Mouse (Mus musculus) heart, embryonic 15.5 days (tissue): ENCODE data around the gene Ptafr. TPM values are rescaled to one million over a fixed set of nuclear protein-coding genes. Genes with fewer than 3 reads are reported as not detected.
"Not testable (repeated sequence)": the region's sequence is repeated elsewhere in the genome, so short reads cannot be mapped to it uniquely, and the experiment has no call there.

Source experiments
- ATAC-seq: fragments of 200-750 bp; cut with Nextera tagmentation; replicated peaks from 2 replicates; pipeline ENCODE4 v1.8.0; 2017; ENCODE audit warnings: low read depth, moderate TSS enrichment; ENCODE audit not compliant: insufficient number of reproducible peaks, insufficient read depth, low FRiP score
- H3K27ac ChIP-seq: fragments of 300-500 bp; sonication (generic); 2 replicates; pipeline ENCODE4 v1.5.1; 2015; ENCODE audit warnings: mild to moderate bottlenecking, inconsistent platforms
- H3K27me3 ChIP-seq: fragments of 300-500 bp; sonication (generic); 2 replicates; pipeline ENCODE4 v1.6.1; 2015; ENCODE audit warnings: inconsistent platforms
- H3K36me3 ChIP-seq: fragments of 300-500 bp; sonication (generic); 2 replicates; pipeline ENCODE4 v1.6.1; 2015; ENCODE audit warnings: mild to moderate bottlenecking, inconsistent platforms
- H3K4me1 ChIP-seq: fragments of 300-500 bp; sonication (generic); replicated peaks from 2 replicates; pipeline ENCODE4 v1.6.1; 2015; ENCODE audit warnings: inconsistent platforms
- H3K4me2 ChIP-seq: fragments of 300-500 bp; sonication (generic); 2 replicates; pipeline ENCODE4 v1.6.1; 2015; ENCODE audit warnings: inconsistent platforms, mild to moderate bottlenecking, moderate library complexity
- H3K4me3 ChIP-seq: fragments of 300-500 bp; sonication (generic); 2 replicates; pipeline ENCODE4 v1.5.1; 2015; ENCODE audit warnings: mild to moderate bottlenecking, inconsistent platforms
- H3K9ac ChIP-seq: fragments of 300-500 bp; sonication (generic); 2 replicates; pipeline ENCODE4 v1.6.1; 2015; ENCODE audit warnings: mild to moderate bottlenecking, inconsistent platforms
- H3K9me3 ChIP-seq: fragments of 300-500 bp; sonication (generic); replicated peaks from 2 replicates; pipeline ENCODE4 v1.6.1; 2016; ENCODE audit warnings: inconsistent platforms
- WGBS: fragments of 180-500 bp; shearing (Covaris S2); methylation state at CpG from one replicate; pipeline ENCODE4 v1.1.7; 2015; ENCODE audit warnings: mixed read lengths; 5-methylcytosine and 5-hydroxymethylcytosine counted together
- polyA plus RNA-seq: library from polyadenylated mRNA; unstranded; fragments of >200 nt; fragmentation: Nextera tagmentation; extraction: Ambion mirVana; gene quantifications from 2 replicates; pipeline ENCODE4 v1.2.1, GENCODE M21; 2015

The Ptafr gene
- polyA plus RNA-seq, 1 experiment from 2014 or later: 0.77 TPM

DNA sequence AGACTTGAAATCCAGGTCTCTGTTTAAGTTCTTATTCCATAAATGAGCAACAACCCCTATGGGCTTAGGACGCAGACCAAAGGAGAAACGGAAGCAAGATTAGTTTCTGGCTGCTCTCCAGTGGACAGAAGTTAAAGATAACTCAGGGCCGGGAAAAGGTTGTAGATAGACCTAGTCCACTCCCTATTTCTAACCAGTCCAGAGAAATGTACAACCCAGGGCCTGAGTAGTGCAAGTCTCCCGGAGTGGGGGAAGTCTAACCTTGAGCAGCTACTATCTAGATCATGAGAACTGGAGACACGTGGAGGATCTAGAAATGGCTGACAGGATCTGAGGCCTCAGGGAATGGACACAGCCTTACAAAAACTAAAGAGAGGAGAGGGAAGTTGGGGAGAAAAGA lies 31.4 kb upstream of the Ptafr start:
- H3K4me3 ChIP-seq: peak overlapping the region; percentile 76
- H3K9ac ChIP-seq: peak overlapping the region; percentile 83
- peak overlapping the region; percentile 69 for H3K4me2 ChIP-seq
- peaks cover 19% of the 10 kb centered on the region for H3K36me3 ChIP-seq
- H3K9me3 ChIP-seq: no peaks in the 10 kb centered on the region
- peak; percentile 44 for ATAC-seq
- under 1% methylated on average over 5 of the region's 5 CpGs for WGBS
- H3K4me1 ChIP-seq: peaks cover 36% of the 10 kb centered on the region
- H3K27me3 ChIP-seq: no peaks in the 10 kb centered on the region
- H3K27ac ChIP-seq: peak overlapping the region; percentile 94

- Histone ChIP-seq H3K9ac (peak within 1 kb of the TSS; percentile 83), H3K36me3 (peaks cover 20% of the 10 kb centered on the region), H3K9me3 (no peaks in the 10 kb centered on the region), H3K27ac (peak within 1 kb of the TSS; percentile 94), H3K4me3 (peak within 1 kb of the TSS; percentile 76), H3K4me1 (peaks cover 36% of the 10 kb centered on the region), H3K27me3 (no peaks in the 10 kb centered on the region), H3K4me2 (peak within 1 kb of the TSS; percentile 69)
- peak; percentile 78 for ATAC-seq
- WGBS: under 1% methylated on average over 63 of the region's 63 CpGs
Measured at GRCm38 (mm10) chr4:132532981-132533916, 30.6 kb upstream of the Ptafr start, which contains the start of gene Atpif1. TSS of gene Atpif1 (minus strand) at chr4:132533659.

DNA sequence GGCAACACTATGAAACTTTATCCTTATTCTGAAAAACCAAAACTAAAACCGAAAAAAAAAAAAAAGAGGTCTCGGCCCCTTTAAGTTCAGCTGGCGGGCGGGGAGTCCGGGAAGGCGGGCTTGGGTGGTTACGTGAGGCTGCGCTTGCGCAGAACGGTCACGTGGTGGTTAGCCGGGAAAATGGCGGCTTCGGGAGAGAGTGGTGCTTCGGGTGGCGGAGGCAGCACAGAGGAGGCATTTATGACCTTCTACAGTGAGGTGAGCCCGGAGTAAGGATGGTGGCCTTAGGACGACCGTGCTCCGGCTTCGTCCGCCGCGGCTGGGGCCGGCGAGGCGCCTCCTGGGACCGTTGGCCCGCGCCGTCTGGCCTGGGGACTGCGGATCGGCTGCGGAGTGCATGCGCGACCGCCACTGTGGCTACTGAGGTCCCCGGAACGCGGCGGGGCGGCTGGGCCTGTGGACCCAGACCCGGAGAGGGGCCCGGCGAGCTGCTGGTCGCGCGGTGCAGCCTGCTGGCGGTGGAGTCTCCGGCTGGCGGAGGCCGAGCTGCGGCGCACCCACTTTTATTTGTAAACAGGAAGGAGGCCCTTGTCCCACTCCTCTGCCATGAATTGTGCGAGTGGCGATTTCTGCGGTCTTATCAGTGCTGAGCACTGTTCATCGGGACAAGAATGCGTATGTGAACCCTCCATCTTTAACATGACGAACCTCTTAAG lies 28.3 kb upstream of the Ptafr start, which contains the start of gene Dnajc8:
Dnajc8 (plus strand) TSS at position 145 of the 716 bp plus-strand sequence.
- peak; percentile 78 for ATAC-seq
- Histone ChIP-seq H3K27me3 (no peaks in the 10 kb centered on the region), H3K9me3 (no peaks in the 10 kb centered on the region), H3K36me3 (peaks cover 23% of the 10 kb centered on the region), H3K4me1 (peaks cover 36% of the 10 kb centered on the region), H3K4me2 (peak within 1 kb of the TSS; percentile 80), H3K27ac (peak within 1 kb of the TSS; percentile 53), H3K9ac (peak within 1 kb of the TSS; percentile 88), H3K4me3 (peak within 1 kb of the TSS; percentile 87)
- WGBS: under 1% methylated on average over 60 of the region's 60 CpGs

- WGBS: 91% methylated on average over 5 of the region's 5 CpGs
- H3K4me3 ChIP-seq: no peak overlapping the region
- H3K27ac ChIP-seq: no peak overlapping the region
- H3K4me2 ChIP-seq: no peak overlapping the region
- H3K27me3 ChIP-seq: no peaks in the 10 kb centered on the region
- H3K9ac ChIP-seq: no peak overlapping the region
- H3K9me3 ChIP-seq: no peaks in the 10 kb centered on the region
- peaks cover 52% of the 10 kb centered on the region for H3K36me3 ChIP-seq
- H3K4me1 ChIP-seq: peaks cover 18% of the 10 kb centered on the region
- no peak for ATAC-seq
Measured at GRCm38 (mm10) chr4:132539481-132539880, 24.4 kb upstream of the Ptafr start.

- Histone ChIP-seq H3K9ac (no peak overlapping the region), H3K27ac (no peak overlapping the region), H3K4me1 (peaks cover 11% of the 10 kb centered on the region), H3K9me3 (no peaks in the 10 kb centered on the region), H3K36me3 (peaks cover 65% of the 10 kb centered on the region), H3K27me3 (no peaks in the 10 kb centered on the region), H3K4me3 (no peak overlapping the region), H3K4me2 (no peak overlapping the region)
- WGBS: 79% methylated on average over 4 of the region's 4 CpGs
- ATAC-seq: no peak
Measured at GRCm38 (mm10) chr4:132541413-132541812, 22.5 kb upstream of the Ptafr start.

GRCm38 (mm10) chr4:132542724-132543123 lies 21.1 kb upstream of the Ptafr start:
- peaks cover 79% of the 10 kb centered on the region for H3K36me3 ChIP-seq
- H3K4me3 ChIP-seq: no peak overlapping the region
- no peak for ATAC-seq
- no peak overlapping the region for H3K9ac ChIP-seq
- H3K4me2 ChIP-seq: no peak overlapping the region
- H3K27me3 ChIP-seq: no peaks in the 10 kb centered on the region
- no peaks in the 10 kb centered on the region for H3K4me1 ChIP-seq
- 43% methylated on average over 1 of the region's 1 CpGs for WGBS
- no peaks in the 10 kb centered on the region for H3K9me3 ChIP-seq
- H3K27ac ChIP-seq: no peak overlapping the region

DNA sequence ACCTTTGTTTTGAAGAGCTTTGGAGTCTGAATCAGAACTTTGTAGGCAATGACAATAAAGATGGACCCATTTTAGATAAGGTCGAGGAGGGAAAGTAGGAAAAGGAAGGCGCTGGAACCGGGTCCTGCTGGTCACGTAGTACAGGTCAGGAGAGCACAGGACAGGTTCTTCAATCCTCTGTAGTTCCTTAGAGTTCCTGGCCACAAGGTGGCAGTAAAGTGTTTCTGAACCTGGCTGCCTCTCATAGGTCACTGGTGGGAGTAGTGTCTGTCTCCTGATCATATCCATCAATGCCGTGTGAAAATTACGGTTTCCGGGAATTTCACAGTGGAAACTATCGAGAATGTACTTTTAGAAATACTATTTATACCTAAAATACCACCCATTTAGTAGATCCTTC lies 18.0 kb upstream of the Ptafr start:
- Histone ChIP-seq H3K36me3 (peaks cover 89% of the 10 kb centered on the region), H3K4me2 (no peak overlapping the region), H3K9me3 (no peaks in the 10 kb centered on the region), H3K4me3 (no peak overlapping the region), H3K27ac (no peak overlapping the region), H3K27me3 (no peaks in the 10 kb centered on the region), H3K4me1 (no peaks in the 10 kb centered on the region), H3K9ac (no peak overlapping the region)
- no peak for ATAC-seq
- 26% methylated on average over 8 of the region's 8 CpGs for WGBS

- no peak overlapping the region for H3K4me2 ChIP-seq
- H3K27ac ChIP-seq: no peak overlapping the region; the same call in 1 of the 2 replicates
- WGBS: 63% methylated on average over 5 of the region's 5 CpGs
- H3K4me1 ChIP-seq: peaks cover 13% of the 10 kb centered on the region
- H3K9me3 ChIP-seq: no peaks in the 10 kb centered on the region
- H3K4me3 ChIP-seq: no peak overlapping the region
- H3K9ac ChIP-seq: no peak overlapping the region
- ATAC-seq: no peak
- peaks cover 33% of the 10 kb centered on the region for H3K36me3 ChIP-seq
- no peaks in the 10 kb centered on the region for H3K27me3 ChIP-seq
Measured at GRCm38 (mm10) chr4:132554221-132554620, 9.6 kb upstream of the Ptafr start.

GRCm38 (mm10) chr4:132554653-132555052 lies 9.2 kb upstream of the Ptafr start:
- 49% methylated on average over 8 of the region's 8 CpGs for WGBS
- Histone ChIP-seq H3K9me3 (no peaks in the 10 kb centered on the region), H3K27ac (peak overlapping the region; percentile 43), H3K36me3 (peaks cover 29% of the 10 kb centered on the region), H3K4me3 (no peak overlapping the region), H3K4me1 (peaks cover 13% of the 10 kb centered on the region), H3K27me3 (no peaks in the 10 kb centered on the region), H3K4me2 (no peak overlapping the region), H3K9ac (no peak overlapping the region)
- peak; percentile 2; the same call in 1 of the 2 replicates for ATAC-seq

DNA sequence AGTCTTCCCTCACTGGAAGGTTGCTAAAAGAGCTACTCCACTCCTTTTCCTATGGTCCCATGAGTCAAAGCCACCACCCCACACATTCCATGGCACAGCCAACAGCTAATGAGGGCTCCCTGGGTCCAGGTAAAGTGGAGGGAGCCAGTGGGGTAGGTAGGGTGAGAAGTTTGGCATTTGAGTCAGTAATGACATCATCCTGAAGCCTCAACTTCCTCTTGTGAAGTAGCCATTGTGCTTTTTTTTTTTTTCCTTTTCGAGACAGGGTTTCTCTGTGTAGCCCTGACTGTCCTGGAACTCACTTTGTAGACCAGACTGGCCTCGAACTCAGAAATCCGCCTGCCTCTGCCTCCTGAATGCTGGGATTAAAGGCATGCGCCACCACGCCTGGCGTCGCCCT lies 8.3 kb upstream of the Ptafr start:
- WGBS: 94% methylated on average over 7 of the region's 7 CpGs

GRCm38 (mm10) chr4:132563261-132563660 lies 606 bp upstream of the Ptafr start:
- no peaks in the 10 kb centered on the region for H3K9me3 ChIP-seq
- peaks cover 5% of the 10 kb centered on the region for H3K4me1 ChIP-seq
- no peak overlapping the region for H3K9ac ChIP-seq
- no peak overlapping the region for H3K4me2 ChIP-seq
- no peak for ATAC-seq
- H3K27me3 ChIP-seq: no peaks in the 10 kb centered on the region
- no peaks in the 10 kb centered on the region for H3K36me3 ChIP-seq
- no peak overlapping the region for H3K4me3 ChIP-seq
- 67% methylated on average over 3 of the region's 3 CpGs for WGBS
- no peak overlapping the region for H3K27ac ChIP-seq

More for the DNA sequence above, 8.3 kb upstream of the Ptafr start:
- H3K9me3 ChIP-seq, H3K4me3 ChIP-seq, H3K4me2 ChIP-seq, H3K9ac ChIP-seq, H3K27me3 ChIP-seq, ATAC-seq: not testable (repeated sequence)
- Histone ChIP-seq H3K4me1 (peaks cover 13% of the 10 kb centered on the region), H3K27ac (0 out of 2 replicates have a peak overlapping the region, but pooled peaks have one; percentile 43), H3K36me3 (peaks cover 20% of the 10 kb centered on the region)
